Mouse (Mus musculus): ENCODE measurements at regions not wholly inside any gene's neighbourhood (a gene's known extent, or its start where the extent isn't known, plus 50 kb on each side); places are given as distances from the start of the nearest gene placed in this dataset.

DNA sequence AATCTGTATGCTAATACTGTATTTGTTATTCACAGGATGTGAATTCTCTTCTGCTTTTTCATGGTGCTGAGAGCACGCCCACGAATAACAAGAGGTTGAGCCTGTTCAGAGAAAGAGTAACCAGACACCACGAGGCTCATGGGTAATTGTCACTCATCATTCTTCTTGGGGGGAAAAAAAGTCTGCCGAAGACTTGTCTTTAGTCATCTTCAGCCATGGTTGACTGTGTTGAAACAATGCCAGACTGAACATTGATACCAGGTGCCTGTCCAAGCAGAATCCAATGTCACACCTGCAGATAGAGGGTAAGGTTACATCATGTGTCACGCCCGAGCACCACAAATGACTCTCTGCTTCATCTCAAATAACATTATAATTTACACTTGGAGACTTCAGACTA is 418.5 kb downstream of the Fgf9 start:
- ATAC-seq (ENCODE audit: insufficient read depth, low read depth) (no peak), DNase-seq (ENCODE audit: low spot score) (no peak)
- WGBS = 78% methylated on average over 6 of the region's 6 CpGs
- Histone ChIP-seq H3K27ac (ENCODE audit: low read depth) (no peak overlapping the region), H3K27me3 (ENCODE audit: control insufficient read depth, insufficient read depth, low read length) (no peaks in the 10 kb centered on the region), H3K4me3 (ENCODE audit: low read depth, low read length) (no peak overlapping the region), H3K9ac (replicated peaks; ENCODE audit: low read depth, low read length) (no peak overlapping the region), H3K4me1 (ENCODE audit: control insufficient read depth, insufficient read depth) (no peaks in the 10 kb centered on the region), H3K36me3 (replicated peaks; ENCODE audit: control insufficient read depth, insufficient read depth, low read length) (no peaks in the 10 kb centered on the region), H3K4me2 (ENCODE audit: low read depth, low read length) (no peak overlapping the region), H3K9me3 (replicated peaks; ENCODE audit: control insufficient read depth, low read length) (no peaks in the 10 kb centered on the region)
- no peak for TF ChIP-seq EP300 (IDR thresholded peaks at IDR 0.05; ENCODE audit: low read depth)
- TF ChIP-seq CTCF (IDR thresholded peaks at IDR 0.05; ENCODE audit: low read depth) = no peak

GRCm38 (mm10) chr14:58487836-58488235 is 417.5 kb downstream of the Fgf9 start:
- Histone ChIP-seq H3K27me3 (ENCODE audit: control insufficient read depth, insufficient read depth, low read length) (no peaks in the 10 kb centered on the region), H3K4me3 (ENCODE audit: low read depth, low read length) (no peak overlapping the region), H3K9me3 (replicated peaks; ENCODE audit: control insufficient read depth, low read length) (no peaks in the 10 kb centered on the region), H3K9ac (replicated peaks; ENCODE audit: low read depth, low read length) (no peak overlapping the region), H3K4me2 (ENCODE audit: low read depth, low read length) (no peak overlapping the region), H3K27ac (ENCODE audit: low read depth) (no peak overlapping the region), H3K36me3 (replicated peaks; ENCODE audit: control insufficient read depth, insufficient read depth, low read length) (no peaks in the 10 kb centered on the region), H3K4me1 (ENCODE audit: control insufficient read depth, insufficient read depth) (no peaks in the 10 kb centered on the region)
- TF ChIP-seq CTCF (IDR thresholded peaks at IDR 0.05; ENCODE audit: low read depth) (no peak), EP300 (IDR thresholded peaks at IDR 0.05; ENCODE audit: low read depth) (no peak)
- 74% methylated on average over 6 of the region's 6 CpGs for WGBS
- ATAC-seq (ENCODE audit: insufficient read depth, low read depth) (no peak), DNase-seq (ENCODE audit: low spot score) (no peak)

- Histone ChIP-seq H3K4me1 (ENCODE audit: control insufficient read depth, insufficient read depth) (no peaks in the 10 kb centered on the region), H3K36me3 (replicated peaks; ENCODE audit: control insufficient read depth, insufficient read depth, low read length) (no peaks in the 10 kb centered on the region), H3K4me3 (ENCODE audit: low read depth, low read length) (no peak overlapping the region), H3K4me2 (ENCODE audit: low read depth, low read length) (no peak overlapping the region), H3K9ac (replicated peaks; ENCODE audit: low read depth, low read length) (no peak overlapping the region), H3K27me3 (ENCODE audit: control insufficient read depth, insufficient read depth, low read length) (no peaks in the 10 kb centered on the region), H3K27ac (ENCODE audit: low read depth) (no peak overlapping the region), H3K9me3 (replicated peaks; ENCODE audit: control insufficient read depth, low read length) (no peaks in the 10 kb centered on the region)
- ATAC-seq (ENCODE audit: insufficient read depth, low read depth) = no peak
- no peak for TF ChIP-seq EP300 (IDR thresholded peaks at IDR 0.05; ENCODE audit: low read depth)
- TF ChIP-seq CTCF (IDR thresholded peaks at IDR 0.05; ENCODE audit: low read depth) = no peak
- no peak for DNase-seq (ENCODE audit: low spot score)
- 88% methylated on average over 2 of the region's 2 CpGs for WGBS
Observed at GRCm38 (mm10) chr14:58480454-58480853, 410.1 kb downstream of the Fgf9 start.

DNA sequence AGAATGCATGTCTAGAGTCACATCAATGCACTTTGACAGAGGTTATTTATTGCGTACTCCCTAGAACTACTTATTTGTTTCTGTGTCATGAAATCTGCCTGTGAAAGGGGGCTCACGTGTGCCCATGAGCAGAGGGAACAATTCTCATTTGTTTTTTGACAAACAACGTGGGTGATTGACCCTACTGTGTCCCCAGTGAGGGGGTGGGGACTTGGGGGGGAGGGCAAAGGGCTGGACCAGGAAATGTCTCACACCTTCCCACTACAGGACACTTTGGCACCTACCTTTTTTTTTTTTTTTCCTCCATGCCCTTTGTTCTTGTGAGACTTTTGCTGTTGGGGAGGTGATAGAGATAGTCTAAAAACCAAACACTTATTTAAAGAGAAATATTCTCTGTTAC is 400.3 kb downstream of the Fgf9 start:
- Histone ChIP-seq H3K4me2 (ENCODE audit: low read depth, low read length) (no peak overlapping the region), H3K4me3 (ENCODE audit: low read depth, low read length) (no peak overlapping the region), H3K27me3 (ENCODE audit: control insufficient read depth, insufficient read depth, low read length) (no peaks in the 10 kb centered on the region), H3K9me3 (replicated peaks; ENCODE audit: control insufficient read depth, low read length) (no peaks in the 10 kb centered on the region), H3K9ac (replicated peaks; ENCODE audit: low read depth, low read length) (no peak overlapping the region), H3K36me3 (replicated peaks; ENCODE audit: control insufficient read depth, insufficient read depth, low read length) (no peaks in the 10 kb centered on the region), H3K4me1 (ENCODE audit: control insufficient read depth, insufficient read depth) (no peaks in the 10 kb centered on the region), H3K27ac (ENCODE audit: low read depth) (no peak overlapping the region)
- ATAC-seq (ENCODE audit: insufficient read depth, low read depth) = no peak
- 63% methylated on average over 3 of the region's 3 CpGs for WGBS
- TF ChIP-seq EP300 (IDR thresholded peaks at IDR 0.05; ENCODE audit: low read depth) (no peak), CTCF (IDR thresholded peaks at IDR 0.05; ENCODE audit: low read depth) (no peak)
- DNase-seq (ENCODE audit: low spot score) = no peak

- Histone ChIP-seq H3K9ac (replicated peaks; ENCODE audit: low read depth, low read length) (no peak overlapping the region), H3K36me3 (replicated peaks; ENCODE audit: control insufficient read depth, insufficient read depth, low read length) (no peaks in the 10 kb centered on the region), H3K4me2 (ENCODE audit: low read depth, low read length) (no peak overlapping the region), H3K4me3 (ENCODE audit: low read depth, low read length) (no peak overlapping the region), H3K27ac (ENCODE audit: low read depth) (no peak overlapping the region), H3K4me1 (ENCODE audit: control insufficient read depth, insufficient read depth) (no peaks in the 10 kb centered on the region), H3K9me3 (replicated peaks; ENCODE audit: control insufficient read depth, low read length) (peaks cover 4% of the 10 kb centered on the region; the same call in 1 of the 2 replicates), H3K27me3 (ENCODE audit: control insufficient read depth, insufficient read depth, low read length) (no peaks in the 10 kb centered on the region)
- 80% methylated on average over 7 of the region's 7 CpGs for WGBS
- ATAC-seq (ENCODE audit: insufficient read depth, low read depth) = no peak
- TF ChIP-seq CTCF (IDR thresholded peaks at IDR 0.05; ENCODE audit: low read depth) = no peak
- TF ChIP-seq EP300 (IDR thresholded peaks at IDR 0.05; ENCODE audit: low read depth) = no peak
- DNase-seq (ENCODE audit: low spot score) = no peak
Observed at GRCm38 (mm10) chr14:58468451-58468850, 398.1 kb downstream of the Fgf9 start.

GRCm38 (mm10) chr14:58467856-58468255 is 397.5 kb downstream of the Fgf9 start:
- no peaks in the 10 kb centered on the region for H3K36me3 ChIP-seq (replicated peaks; ENCODE audit: control insufficient read depth, insufficient read depth, low read length)
- no peak for ATAC-seq (ENCODE audit: insufficient read depth, low read depth)
- TF ChIP-seq CTCF (IDR thresholded peaks at IDR 0.05; ENCODE audit: low read depth) (no peak), EP300 (IDR thresholded peaks at IDR 0.05; ENCODE audit: low read depth) (no peak)

More at GRCm38 (mm10) chr14:58467856-58468255, 397.5 kb downstream of the Fgf9 start:
- Histone ChIP-seq H3K27ac (ENCODE audit: low read depth) (no peak overlapping the region), H3K9me3 (replicated peaks; ENCODE audit: control insufficient read depth, low read length) (peaks cover 4% of the 10 kb centered on the region; the same call in 1 of the 2 replicates), H3K4me2 (ENCODE audit: low read depth, low read length) (no peak overlapping the region), H3K4me1 (ENCODE audit: control insufficient read depth, insufficient read depth) (no peaks in the 10 kb centered on the region), H3K27me3 (ENCODE audit: control insufficient read depth, insufficient read depth, low read length) (no peaks in the 10 kb centered on the region), H3K4me3 (ENCODE audit: low read depth, low read length) (no peak overlapping the region), H3K9ac (replicated peaks; ENCODE audit: low read depth, low read length) (no peak overlapping the region)
- WGBS = 81% methylated on average over 5 of the region's 5 CpGs
- no peak for DNase-seq (ENCODE audit: low spot score)

Measured in heart, postnatal 0 days (tissue).